Mouse (Mus musculus) embryonic facial prominence, embryonic 10.5 days (tissue): ENCODE data around the gene Tnnt3. TPM values are rescaled to one million over a fixed set of nuclear protein-coding genes. Genes with fewer than 3 reads are reported as not detected.

Experiments
- DNase-seq: peaks from one replicate; pipeline ENCODE4 v3.0.0-alpha.2; 2017; ENCODE audit warnings: low spot score
- H3K27ac ChIP-seq: fragments of 300-500 bp; sonication (generic); replicated peaks from 2 replicates; pipeline ENCODE4 v1.5.1; 2016; ENCODE audit warnings: mild to moderate bottlenecking
- H3K27me3 ChIP-seq: fragments of 300-500 bp; sonication (generic); replicated peaks from 2 replicates; pipeline ENCODE4 v1.6.1; 2016; ENCODE audit warnings: low read depth, mild to moderate bottlenecking; ENCODE audit not compliant: poor library complexity, severe bottlenecking
- H3K36me3 ChIP-seq: fragments of 300-500 bp; sonication (generic); replicated peaks from 2 replicates; pipeline ENCODE4 v1.6.1; 2016; ENCODE audit warnings: mild to moderate bottlenecking, moderate library complexity
- H3K4me1 ChIP-seq: fragments of 300-500 bp; sonication (generic); 2 replicates; pipeline ENCODE4 v1.6.1; 2016
- H3K4me3 ChIP-seq: fragments of 300-500 bp; sonication (generic); 2 replicates; pipeline ENCODE4 v1.5.1; 2016; ENCODE audit warnings: mild to moderate bottlenecking, moderate library complexity
- H3K9me3 ChIP-seq: fragments of 300-500 bp; sonication (generic); 2 replicates; pipeline ENCODE4 v1.6.1; 2016; ENCODE audit warnings: mild to moderate bottlenecking
- WGBS: fragments of 180-500 bp; shearing (Covaris S2); methylation state at CpG from one replicate; pipeline ENCODE4 v1.1.7; 2016; 5-methylcytosine and 5-hydroxymethylcytosine counted together
- polyA plus RNA-seq: library from polyadenylated mRNA; unstranded; fragments of >200 nt; fragmentation: Nextera tagmentation; extraction: Ambion mirVana; gene quantifications from 2 replicates; pipeline ENCODE4 v1.2.1, GENCODE M21; 2016

Tnnt3 gene
- polyA plus RNA-seq, 1 experiment from 2014 or later, result 1.4 TPM

DNA sequence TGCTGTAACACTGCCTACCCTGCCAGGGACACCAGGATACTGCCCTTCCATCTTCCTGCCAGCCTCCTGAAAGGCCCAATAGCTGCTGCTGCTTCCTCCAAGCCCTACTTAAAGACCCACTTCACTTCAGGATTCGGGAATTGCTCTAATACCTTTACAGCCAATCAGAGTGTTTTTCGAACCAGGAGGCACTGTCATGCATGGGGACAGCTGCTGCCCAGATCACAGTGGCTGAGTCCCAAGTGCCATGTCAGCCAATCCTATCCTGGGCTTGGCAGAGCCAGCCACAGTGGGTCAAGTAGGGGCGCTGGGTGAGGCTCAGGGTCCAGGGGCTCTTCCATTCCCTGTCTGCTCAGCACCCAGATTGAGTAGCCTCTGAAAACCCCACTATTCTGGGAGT is 2.5 kb upstream of the Tnnt3 start:
- Histone ChIP-seq H3K4me1 (peaks cover 24% of the 10 kb centered on the region), H3K4me3 (no peak overlapping the region), H3K36me3 (peaks cover 5% of the 10 kb centered on the region; the same call in 1 of the 2 replicates), H3K27me3 (no peaks in the 10 kb centered on the region), H3K27ac (no peak overlapping the region), H3K9me3 (no peaks in the 10 kb centered on the region)
- WGBS, result 83% methylated on average over 3 of the region's 3 CpGs
- DNase-seq, result no peak

GRCm38 (mm10) chr7:142496800-142497199 is 1.8 kb upstream of the Tnnt3 start:
- Histone ChIP-seq H3K9me3 (no peaks in the 10 kb centered on the region), H3K27me3 (no peaks in the 10 kb centered on the region), H3K4me1 (peaks cover 24% of the 10 kb centered on the region), H3K36me3 (peaks cover 4% of the 10 kb centered on the region; the same call in 1 of the 2 replicates), H3K27ac (0 out of 2 replicates have a peak overlapping the region, but pooled peaks have one; percentile 20), H3K4me3 (no peak overlapping the region)
- no peak for DNase-seq
- WGBS, result 84% methylated on average over 5 of the region's 5 CpGs

DNA sequence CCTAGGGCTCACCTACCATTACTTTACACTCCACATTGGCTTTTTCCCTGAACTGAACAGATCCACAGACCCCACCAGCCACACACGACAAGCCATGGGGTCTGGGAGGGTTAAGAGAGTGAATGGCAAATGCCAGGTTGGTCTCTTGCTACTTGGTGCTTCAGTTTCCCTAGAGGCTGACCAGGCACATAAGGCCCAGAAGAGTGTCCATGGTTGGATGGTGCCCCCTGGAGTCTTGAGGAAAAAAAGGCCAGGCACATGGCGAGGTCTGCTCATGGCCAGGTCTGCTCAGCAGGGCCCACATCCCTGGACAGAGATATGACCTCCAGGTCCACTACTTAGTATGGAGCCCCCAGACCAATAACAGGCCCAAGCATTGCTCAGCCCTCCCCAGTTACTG is 861 bp upstream of the Tnnt3 start:
- 94% methylated on average over 2 of the region's 2 CpGs for WGBS
- no peaks in the 10 kb centered on the region for H3K9me3 ChIP-seq
- peaks cover 22% of the 10 kb centered on the region for H3K4me1 ChIP-seq
- H3K27me3 ChIP-seq, result no peaks in the 10 kb centered on the region
- peak overlapping the region; percentile 30; the same call in 1 of the 2 replicates for H3K27ac ChIP-seq
- peaks cover 4% of the 10 kb centered on the region; the same call in 1 of the 2 replicates for H3K36me3 ChIP-seq
- H3K4me3 ChIP-seq, result no peak overlapping the region
- DNase-seq, result no peak

- Histone ChIP-seq H3K4me1 (peaks cover 19% of the 10 kb centered on the region), H3K27me3 (no peaks in the 10 kb centered on the region), H3K36me3 (peaks cover 4% of the 10 kb centered on the region; the same call in 1 of the 2 replicates), H3K27ac (peak overlapping the region; percentile 71), H3K9me3 (no peaks in the 10 kb centered on the region), H3K4me3 (no peak overlapping the region)
- no peak for DNase-seq
- WGBS, result 71% methylated on average over 5 of the region's 5 CpGs
Measured at GRCm38 (mm10) chr7:142499010-142499721, 530 bp downstream of the Tnnt3 start.

GRCm38 (mm10) chr7:142500032-142500431 is 1.4 kb downstream of the Tnnt3 start:
- Histone ChIP-seq H3K27me3 (no peaks in the 10 kb centered on the region), H3K27ac (peak overlapping the region; percentile 57), H3K9me3 (no peaks in the 10 kb centered on the region), H3K4me1 (peaks cover 26% of the 10 kb centered on the region), H3K4me3 (no peak overlapping the region), H3K36me3 (no peaks in the 10 kb centered on the region)
- WGBS, result 85% methylated on average over 1 of the region's 1 CpGs
- DNase-seq, result no peak

DNA sequence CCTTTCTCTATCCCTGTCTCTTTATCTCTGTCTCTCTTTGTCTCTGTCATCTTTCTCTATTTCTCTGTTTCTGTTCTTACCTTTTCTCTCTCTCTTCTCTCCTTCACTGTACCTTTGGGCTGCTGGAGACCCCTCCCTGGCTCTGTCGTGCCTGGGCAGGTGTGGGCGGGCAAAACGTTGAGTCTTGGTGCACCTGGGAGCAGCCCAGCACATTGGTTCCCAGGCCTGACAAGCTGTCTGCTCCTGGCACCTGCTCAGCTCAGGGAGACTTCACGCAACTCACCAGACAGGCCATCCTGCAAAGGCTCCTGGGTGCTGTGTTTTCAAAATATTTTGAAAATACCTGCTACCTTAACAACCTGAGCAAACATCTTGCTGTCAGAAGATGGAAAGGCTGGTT is 4.6 kb downstream of the Tnnt3 start:
- Histone ChIP-seq H3K27me3 (no peaks in the 10 kb centered on the region), H3K36me3 (no peaks in the 10 kb centered on the region), H3K4me1 (peaks cover 58% of the 10 kb centered on the region), H3K9me3 (no peaks in the 10 kb centered on the region), H3K27ac (no peak overlapping the region), H3K4me3 (no peak overlapping the region)
- WGBS, result 88% methylated on average over 4 of the region's 4 CpGs
- DNase-seq, result no peak

DNA sequence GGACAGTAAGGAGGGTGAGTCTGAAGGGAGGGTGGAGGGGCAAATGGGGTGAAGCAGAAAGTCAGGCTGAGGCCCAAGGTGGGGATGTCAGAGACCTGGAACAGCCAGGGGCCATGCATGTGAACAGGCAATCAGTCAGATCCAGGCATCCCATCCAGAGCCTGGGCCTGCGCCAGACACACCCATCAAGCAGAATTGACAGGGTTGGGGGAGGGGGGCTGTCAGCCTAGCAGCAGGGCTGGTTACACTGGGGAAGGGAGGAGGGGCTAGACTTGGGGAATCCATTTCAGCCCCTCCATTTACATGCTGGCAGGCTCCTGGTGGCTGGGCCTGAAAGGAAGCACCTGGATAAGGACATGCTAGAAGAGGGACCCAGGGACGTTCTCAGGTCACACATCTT is 7.3 kb downstream of the Tnnt3 start:
- Histone ChIP-seq H3K27me3 (no peaks in the 10 kb centered on the region), H3K4me1 (peaks cover 63% of the 10 kb centered on the region), H3K36me3 (no peaks in the 10 kb centered on the region), H3K27ac (peak overlapping the region; percentile 76), H3K4me3 (no peak overlapping the region), H3K9me3 (no peaks in the 10 kb centered on the region)
- WGBS, result 26% methylated on average over 2 of the region's 2 CpGs
- peak; percentile 70 for DNase-seq

GRCm38 (mm10) chr7:142506501-142506900 is 7.9 kb downstream of the Tnnt3 start:
- Histone ChIP-seq H3K27me3 (no peaks in the 10 kb centered on the region), H3K36me3 (no peaks in the 10 kb centered on the region), H3K4me3 (no peak overlapping the region), H3K4me1 (peaks cover 65% of the 10 kb centered on the region), H3K27ac (peak overlapping the region; percentile 76), H3K9me3 (no peaks in the 10 kb centered on the region)
- DNase-seq, result no peak
- 50% methylated on average over 4 of the region's 4 CpGs for WGBS

- no peaks in the 10 kb centered on the region for H3K27me3 ChIP-seq
- peak overlapping the region; percentile 76 for H3K27ac ChIP-seq
- H3K4me1 ChIP-seq, result peaks cover 65% of the 10 kb centered on the region
- DNase-seq, result no peak
- 91% methylated on average over 9 of the region's 9 CpGs for WGBS
- no peaks in the 10 kb centered on the region for H3K9me3 ChIP-seq
- H3K4me3 ChIP-seq, result no peak overlapping the region
- no peaks in the 10 kb centered on the region for H3K36me3 ChIP-seq
Measured at GRCm38 (mm10) chr7:142507453-142507852, 8.8 kb downstream of the Tnnt3 start.

GRCm38 (mm10) chr7:142509518-142509917 is 10.9 kb downstream of the Tnnt3 start:
- H3K27ac ChIP-seq, result peak overlapping the region; percentile 91
- H3K9me3 ChIP-seq, result no peaks in the 10 kb centered on the region
- H3K27me3 ChIP-seq, result no peaks in the 10 kb centered on the region
- no peaks in the 10 kb centered on the region for H3K36me3 ChIP-seq
- H3K4me3 ChIP-seq, result no peak overlapping the region
- 57% methylated on average over 14 of the region's 14 CpGs for WGBS
- peaks cover 59% of the 10 kb centered on the region for H3K4me1 ChIP-seq
- DNase-seq, result peak; percentile 44

- H3K4me3 ChIP-seq, result peak overlapping the region; percentile 13; the same call in 1 of the 2 replicates
- H3K9me3 ChIP-seq, result no peaks in the 10 kb centered on the region
- H3K27ac ChIP-seq, result peak overlapping the region; percentile 91
- peaks cover 53% of the 10 kb centered on the region for H3K4me1 ChIP-seq
- WGBS, result 11% methylated on average over 12 of the region's 12 CpGs
- no peaks in the 10 kb centered on the region for H3K27me3 ChIP-seq
- H3K36me3 ChIP-seq, result no peaks in the 10 kb centered on the region
- peak; percentile 81 for DNase-seq
Measured at GRCm38 (mm10) chr7:142510021-142510777, 11.6 kb downstream of the Tnnt3 start.

DNA sequence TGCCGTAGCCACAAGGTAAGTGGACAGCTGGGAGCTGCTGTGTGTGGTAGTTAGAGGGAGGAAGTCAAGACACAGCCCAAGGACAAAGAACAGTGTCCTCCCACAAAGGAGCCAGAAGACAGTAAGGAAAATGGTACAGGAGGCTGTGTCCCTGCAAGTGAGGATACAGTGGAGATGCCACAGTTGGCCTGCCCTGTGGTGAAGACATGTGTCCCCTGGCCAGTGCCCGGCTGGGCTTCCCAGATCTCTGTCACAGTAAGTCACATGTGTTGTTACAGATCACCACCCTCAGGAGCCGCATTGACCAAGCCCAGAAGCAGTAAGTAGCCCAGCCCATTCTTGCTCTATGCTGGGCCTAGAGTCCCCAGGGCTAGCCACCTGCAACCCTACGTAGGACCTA is 15.4 kb downstream of the Tnnt3 start:
- WGBS, result 92% methylated on average over 4 of the region's 4 CpGs
- Histone ChIP-seq H3K9me3 (no peaks in the 10 kb centered on the region), H3K27ac (peak overlapping the region; percentile 88), H3K4me3 (no peak overlapping the region), H3K4me1 (peaks cover 41% of the 10 kb centered on the region), H3K27me3 (peaks cover 4% of the 10 kb centered on the region; the same call in 1 of the 2 replicates), H3K36me3 (no peaks in the 10 kb centered on the region)
- DNase-seq, result no peak
